Mouse (Mus musculus) forebrain, embryonic 15.5 days (tissue): Measurements from ENCODE around the gene Olfr275. TPM values are rescaled to one million over a fixed set of nuclear protein-coding genes. Genes with fewer than 3 reads are reported as not detected.
"Not testable (repeated sequence)": the region's sequence is repeated elsewhere in the genome, so short reads cannot be mapped to it uniquely, and the experiment has no call there.

ENCODE experiments used
- ATAC-seq: fragments of 200-750 bp; cut with Nextera tagmentation; replicated peaks from 2 replicates; pipeline ENCODE4 v1.8.0; 2017; ENCODE audit warnings: mild to moderate bottlenecking, moderate TSS enrichment, moderate library complexity
- H3K27ac ChIP-seq: fragments of 300-500 bp; sonication (generic); replicated peaks from 2 replicates; pipeline ENCODE4 v1.5.1; 2015; ENCODE audit warnings: mild to moderate bottlenecking, inconsistent platforms
- H3K27me3 ChIP-seq: fragments of 300-500 bp; sonication (generic); 2 replicates; pipeline ENCODE4 v1.6.1; 2015; ENCODE audit warnings: inconsistent platforms
- H3K36me3 ChIP-seq: fragments of 300-500 bp; sonication (generic); 2 replicates; pipeline ENCODE4 v1.6.1; 2015; ENCODE audit warnings: mild to moderate bottlenecking, inconsistent platforms
- H3K4me1 ChIP-seq: fragments of 300-500 bp; sonication (generic); 2 replicates; pipeline ENCODE4 v1.6.1; 2015; ENCODE audit warnings: inconsistent platforms
- H3K4me2 ChIP-seq: fragments of 300-500 bp; sonication (generic); replicated peaks from 2 replicates; pipeline ENCODE4 v1.6.1; 2015; ENCODE audit warnings: mild to moderate bottlenecking, inconsistent platforms
- H3K4me3 ChIP-seq: fragments of 300-500 bp; sonication (generic); 2 replicates; pipeline ENCODE4 v1.5.1; 2015; ENCODE audit warnings: mild to moderate bottlenecking, inconsistent platforms
- H3K9ac ChIP-seq: fragments of 300-500 bp; sonication (generic); replicated peaks from 2 replicates; pipeline ENCODE4 v1.6.1; 2015; ENCODE audit warnings: mild to moderate bottlenecking, inconsistent platforms
- H3K9me3 ChIP-seq: fragments of 300-500 bp; sonication (generic); 2 replicates; pipeline ENCODE4 v1.6.1; 2016; ENCODE audit warnings: inconsistent platforms
- WGBS: fragments of 180-500 bp; shearing (Covaris S2); methylation state at CpG from one replicate; pipeline ENCODE4 v1.1.7; 2015; ENCODE audit warnings: mixed read lengths; 5-methylcytosine and 5-hydroxymethylcytosine counted together
- polyA plus RNA-seq: library from polyadenylated mRNA; unstranded; fragments of >200 nt; fragmentation: Nextera tagmentation; extraction: Ambion mirVana; gene quantifications from 2 replicates; pipeline ENCODE4 v1.2.1, GENCODE M21; 2015

Gene Olfr275
- not detected in 2 replicates for polyA plus RNA-seq

DNA sequence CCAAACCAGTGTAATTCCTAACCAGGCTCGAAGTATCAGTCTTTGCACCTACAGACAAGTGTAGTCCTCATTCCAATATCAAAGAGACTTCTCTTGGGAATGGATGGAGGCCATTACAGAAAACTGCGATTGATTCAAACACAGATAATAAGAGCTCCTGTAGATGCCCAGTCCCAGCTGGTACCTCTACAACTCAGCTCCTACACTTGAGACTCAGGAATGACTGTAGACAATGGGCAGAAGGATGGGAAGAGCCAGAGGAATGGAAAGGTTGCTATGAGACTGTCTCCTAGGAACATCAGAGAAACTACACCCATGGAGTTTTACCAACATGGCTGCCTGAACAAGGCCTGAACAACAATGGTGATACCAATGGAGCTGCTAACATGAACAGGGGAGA, at the start of gene Olfr275:
Gene Olfr275 (plus strand): TSS at position 301 of the 400 bp plus-strand sequence.
- Histone ChIP-seq H3K4me1 (no peaks in the 10 kb centered on the region), H3K27ac (no peak within 1 kb of the TSS), H3K9ac (no peak within 1 kb of the TSS), H3K4me3 (no peak within 1 kb of the TSS), H3K4me2 (no peak within 1 kb of the TSS), H3K36me3 (no peaks in the 10 kb centered on the region), H3K27me3 (no peaks in the 10 kb centered on the region), H3K9me3 (no peaks in the 10 kb centered on the region)
- ATAC-seq, result no peak
- 90% methylated on average over 2 of the region's 2 CpGs for WGBS

DNA sequence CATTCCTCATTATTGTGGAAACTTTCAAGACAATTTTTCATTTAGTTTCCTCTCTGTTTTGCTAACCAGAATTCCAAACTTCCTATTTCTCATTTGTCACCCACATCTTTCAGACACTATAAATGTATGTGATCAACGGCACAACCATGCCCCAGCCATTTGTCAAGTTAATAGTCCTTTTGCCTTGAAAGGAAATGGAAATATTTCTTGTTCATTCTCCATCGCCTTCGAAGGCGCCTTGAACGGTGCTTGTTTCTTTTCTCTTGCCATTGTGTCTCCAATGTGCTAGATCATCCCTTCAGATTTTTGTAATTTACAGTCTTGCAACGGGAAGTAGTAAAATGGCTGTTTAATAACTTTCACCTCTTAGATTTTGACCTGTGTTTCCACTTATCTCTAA, 48.8 kb upstream of the Olfr275 start:
- Histone ChIP-seq H3K36me3 (no peaks in the 10 kb centered on the region), H3K4me1 (no peaks in the 10 kb centered on the region), H3K4me3 (no peak overlapping the region), H3K27me3 (no peaks in the 10 kb centered on the region), H3K4me2 (no peak overlapping the region), H3K27ac (no peak overlapping the region), H3K9ac (no peak overlapping the region), H3K9me3 (no peaks in the 10 kb centered on the region)
- ATAC-seq, result no peak
- 92% methylated on average over 6 of the region's 6 CpGs for WGBS

DNA sequence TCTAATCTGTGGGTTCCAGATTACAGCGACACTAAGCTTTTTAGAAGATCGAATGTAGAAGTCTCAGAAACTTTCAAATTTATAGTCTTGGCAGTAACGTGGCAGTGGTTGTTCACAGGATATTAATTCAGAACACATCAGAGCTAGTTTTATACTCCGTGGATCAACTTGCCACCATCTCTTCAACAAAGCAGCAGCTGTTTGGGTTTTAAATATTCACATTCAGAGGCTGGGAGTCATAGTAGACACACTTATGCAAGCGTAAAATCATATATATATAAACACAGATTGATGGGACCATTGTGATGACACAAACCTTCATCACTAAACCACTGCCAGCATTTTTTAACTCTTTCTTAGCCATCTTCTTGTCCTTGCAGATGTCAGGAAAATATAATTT, 42.2 kb upstream of the Olfr275 start:
- H3K9ac ChIP-seq, result no peak overlapping the region
- H3K4me3 ChIP-seq, result no peak overlapping the region
- no peaks in the 10 kb centered on the region for H3K9me3 ChIP-seq
- no peak for ATAC-seq
- no peak overlapping the region for H3K27ac ChIP-seq
- WGBS, result 69% methylated on average over 5 of the region's 5 CpGs
- H3K4me2 ChIP-seq, result no peak overlapping the region
- H3K4me1 ChIP-seq, result no peaks in the 10 kb centered on the region
- no peaks in the 10 kb centered on the region for H3K36me3 ChIP-seq
- no peaks in the 10 kb centered on the region for H3K27me3 ChIP-seq

DNA sequence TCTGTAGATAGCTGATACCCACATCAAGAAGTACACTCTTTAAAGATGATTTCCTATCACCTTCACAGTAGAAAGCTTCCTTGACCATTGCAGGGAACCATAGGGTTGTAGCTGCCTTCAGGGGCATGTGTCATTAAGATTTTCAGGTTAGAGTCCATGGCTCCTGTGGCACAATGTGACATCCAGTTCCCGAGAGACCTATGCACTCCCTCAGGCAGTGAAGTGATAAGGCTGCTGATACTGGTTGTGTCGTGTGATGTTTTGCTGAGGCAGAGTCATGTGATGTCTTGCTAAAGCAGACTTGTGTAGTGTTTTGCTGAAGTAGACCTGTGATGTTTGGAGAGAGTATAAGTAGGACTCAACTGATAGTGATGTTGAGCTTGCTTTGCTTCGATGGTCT, 14.4 kb upstream of the Olfr275 start:
- Histone ChIP-seq H3K27ac (no peak overlapping the region), H3K36me3 (no peaks in the 10 kb centered on the region)
- WGBS, result 88% methylated on average over 3 of the region's 3 CpGs

GRCm38 (mm10) chr4:52811871-52812270, 2.5 kb upstream of the Olfr275 start:
- Histone ChIP-seq H3K9me3 (no peaks in the 10 kb centered on the region), H3K27ac (no peak overlapping the region), H3K36me3 (no peaks in the 10 kb centered on the region), H3K4me1 (no peaks in the 10 kb centered on the region), H3K27me3 (no peaks in the 10 kb centered on the region), H3K4me2 (no peak overlapping the region), H3K4me3 (no peak overlapping the region), H3K9ac (no peak overlapping the region)
- 43% methylated on average over 2 of the region's 2 CpGs for WGBS
- ATAC-seq, result no peak

More for the DNA sequence above, 14.4 kb upstream of the Olfr275 start:
- H3K27me3 ChIP-seq, result no peaks in the 10 kb centered on the region
- H3K4me1 ChIP-seq, result 0 out of 2 replicates have a peak, but pooled peaks cover 3% of the 10 kb centered on the region
- ATAC-seq, result no peak
- H3K4me2 ChIP-seq, result no peak overlapping the region
- H3K4me3 ChIP-seq, result no peak overlapping the region
- H3K9me3 ChIP-seq, result no peaks in the 10 kb centered on the region
- H3K9ac ChIP-seq, result no peak overlapping the region

DNA sequence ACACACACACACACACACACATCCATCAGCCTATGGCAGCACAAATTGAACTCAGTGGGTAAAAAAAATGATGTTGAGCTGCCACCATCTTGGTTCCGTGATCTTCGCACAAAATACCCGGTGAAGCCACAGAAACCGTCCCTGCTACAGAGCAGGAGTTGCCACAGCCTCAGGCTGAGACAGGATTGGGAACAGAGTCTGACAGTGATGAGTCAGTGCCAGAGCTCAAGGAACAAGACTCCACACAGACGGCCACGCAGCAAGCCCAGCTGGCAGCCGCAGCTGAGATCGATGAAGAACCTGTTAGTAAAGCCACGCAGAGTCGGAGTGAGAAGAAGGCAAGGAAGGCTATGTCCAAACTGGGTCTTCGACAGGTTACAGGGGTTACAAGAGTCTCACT, 7.0 kb downstream of the Olfr275 start:
- Histone ChIP-seq H3K9me3 (no peaks in the 10 kb centered on the region), H3K4me3 (no peak overlapping the region), H3K36me3 (no peaks in the 10 kb centered on the region), H3K27ac (no peak overlapping the region), H3K27me3 (no peaks in the 10 kb centered on the region), H3K4me1 (no peaks in the 10 kb centered on the region), H3K9ac (no peak overlapping the region), H3K4me2 (no peak overlapping the region)
- 94% methylated on average over 11 of the region's 11 CpGs for WGBS
- ATAC-seq, result no peak

DNA sequence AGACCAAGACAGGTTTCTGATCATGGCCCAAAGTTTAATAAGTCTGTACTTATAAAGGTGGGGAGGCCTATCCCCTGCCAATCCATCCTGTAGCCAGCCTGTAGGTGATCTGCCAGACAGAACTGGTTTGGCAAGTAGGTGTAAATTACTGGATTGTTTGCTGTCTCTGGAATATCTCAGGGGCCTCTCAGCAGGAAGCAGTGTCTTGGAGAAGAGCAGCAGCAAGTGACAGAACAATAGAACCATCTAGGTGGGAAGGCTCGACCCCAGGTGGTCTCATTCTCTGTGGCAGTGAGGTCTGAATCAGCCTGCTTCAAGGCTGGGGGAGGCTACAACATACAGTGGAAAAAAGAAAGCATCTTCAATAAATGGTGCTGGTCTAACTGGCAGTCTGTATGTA, 31.0 kb downstream of the Olfr275 start:
- H3K4me1 ChIP-seq, ATAC-seq, H3K27me3 ChIP-seq, H3K9me3 ChIP-seq, H3K27ac ChIP-seq, H3K36me3 ChIP-seq, H3K4me2 ChIP-seq, H3K4me3 ChIP-seq, H3K9ac ChIP-seq: not testable (repeated sequence)
- WGBS, result 40% methylated on average over 1 of the region's 1 CpGs

DNA sequence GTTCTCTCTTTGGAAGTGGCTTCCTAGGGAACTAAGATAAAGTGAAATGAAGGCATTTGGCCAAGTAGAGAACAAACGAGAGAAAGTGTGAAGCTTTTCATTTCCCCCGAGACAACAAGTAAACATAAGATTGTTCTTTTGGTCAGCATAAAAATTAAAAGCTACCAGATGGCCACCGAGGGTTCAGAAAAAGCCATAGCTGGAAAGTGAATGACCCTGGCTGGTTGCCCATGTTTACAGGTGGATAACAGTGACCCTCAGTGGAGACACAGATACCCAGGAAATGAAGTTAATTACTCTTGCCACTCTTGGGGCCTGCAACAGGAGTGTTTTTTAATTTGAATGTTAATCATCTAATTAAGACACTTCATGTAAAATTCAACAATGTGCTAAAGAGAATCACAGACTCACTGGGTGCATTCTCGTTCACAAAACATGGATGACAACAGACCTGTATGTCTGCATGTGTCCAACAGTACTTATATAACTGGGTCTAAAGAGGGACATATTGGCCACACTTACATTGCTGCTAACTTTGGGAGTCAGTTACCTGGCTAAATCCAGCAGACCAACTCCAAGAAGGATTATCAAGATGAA, 34.7 kb downstream of the Olfr275 start:
- 16% methylated on average over 4 of the region's 4 CpGs for WGBS
- Histone ChIP-seq H3K4me3 (no peak overlapping the region), H3K36me3 (no peaks in the 10 kb centered on the region), H3K4me2 (no peak overlapping the region), H3K9me3 (no peaks in the 10 kb centered on the region), H3K27ac (no peak overlapping the region), H3K9ac (no peak overlapping the region), H3K27me3 (no peaks in the 10 kb centered on the region), H3K4me1 (no peaks in the 10 kb centered on the region)
- ATAC-seq, result peak; percentile 55

- H3K27ac ChIP-seq, result no peak overlapping the region
- 63% methylated on average over 5 of the region's 5 CpGs for WGBS
- no peak overlapping the region for H3K4me2 ChIP-seq
- H3K4me3 ChIP-seq, result no peak overlapping the region
- peak; percentile 78 for ATAC-seq
- H3K4me1 ChIP-seq, result no peaks in the 10 kb centered on the region
- no peaks in the 10 kb centered on the region for H3K36me3 ChIP-seq
- H3K9ac ChIP-seq, result no peak overlapping the region
- H3K9me3 ChIP-seq, result no peaks in the 10 kb centered on the region
- no peaks in the 10 kb centered on the region for H3K27me3 ChIP-seq
These were observed 35.3 kb downstream of the Olfr275 start for GRCm38 (mm10) chr4:52849672-52850071.

GRCm38 (mm10) chr4:52859136-52859535, 44.7 kb downstream of the Olfr275 start, which contains the start of gene Olfr273:
Gene Olfr273 (minus strand): TSS chr4:52859236.
- Histone ChIP-seq H3K4me1 (no peaks in the 10 kb centered on the region), H3K9me3 (no peaks in the 10 kb centered on the region), H3K36me3 (no peaks in the 10 kb centered on the region), H3K27ac (no peak within 1 kb of the TSS), H3K9ac (no peak within 1 kb of the TSS), H3K27me3 (no peaks in the 10 kb centered on the region), H3K4me3 (no peak within 1 kb of the TSS), H3K4me2 (no peak within 1 kb of the TSS)
- ATAC-seq, result no peak
- WGBS, result 77% methylated on average over 1 of the region's 1 CpGs

DNA sequence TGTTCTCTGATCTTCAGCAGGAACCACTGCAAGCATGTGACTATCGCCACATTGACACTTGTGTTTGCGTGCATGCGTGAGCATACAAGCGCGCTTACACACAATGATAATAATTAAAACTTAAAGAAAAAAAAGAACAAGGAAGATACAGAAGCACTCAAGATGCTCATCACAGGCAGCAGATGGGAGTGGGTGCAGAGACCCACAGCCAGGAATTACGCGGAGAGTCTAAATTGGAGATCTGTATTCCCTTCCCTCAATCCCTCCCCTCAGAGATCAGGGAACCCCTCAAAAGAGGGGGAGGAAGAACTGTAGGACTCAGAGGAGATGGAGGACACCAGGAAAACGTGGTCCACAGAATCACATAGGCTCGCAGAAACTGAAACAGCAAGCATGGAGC, 49.8 kb downstream of the Olfr275 start:
- WGBS, result 90% methylated on average over 9 of the region's 9 CpGs
- no peaks in the 10 kb centered on the region for H3K9me3 ChIP-seq
- no peak overlapping the region for H3K4me3 ChIP-seq
- no peak for ATAC-seq
- H3K9ac ChIP-seq, result no peak overlapping the region
- H3K4me1 ChIP-seq, result no peaks in the 10 kb centered on the region
- no peaks in the 10 kb centered on the region for H3K27me3 ChIP-seq
- no peaks in the 10 kb centered on the region for H3K36me3 ChIP-seq
- no peak overlapping the region for H3K4me2 ChIP-seq
- H3K27ac ChIP-seq, result no peak overlapping the region
